Mouse (Mus musculus): ENCODE measurements around the gene Lpin2.

Gene Lpin2

GRCm38 (mm10) chr17:71182211-71182721, at the start of gene Lpin2:
TSS of gene Lpin2 (plus strand) at chr17:71182560.
- DNase-seq (ENCODE audit: low spot score in 2 of 2): no peak

GRCm38 (mm10) chr17:71132856-71133439, 49.4 kb upstream of the Lpin2 start:
- DNase-seq (ENCODE audit: low spot score in 2 of 2): no peak

- DNase-seq (ENCODE audit: low spot score in 2 of 2): no peak
Measured at GRCm38 (mm10) chr17:71134441-71134955, 47.9 kb upstream of the Lpin2 start.

DNA sequence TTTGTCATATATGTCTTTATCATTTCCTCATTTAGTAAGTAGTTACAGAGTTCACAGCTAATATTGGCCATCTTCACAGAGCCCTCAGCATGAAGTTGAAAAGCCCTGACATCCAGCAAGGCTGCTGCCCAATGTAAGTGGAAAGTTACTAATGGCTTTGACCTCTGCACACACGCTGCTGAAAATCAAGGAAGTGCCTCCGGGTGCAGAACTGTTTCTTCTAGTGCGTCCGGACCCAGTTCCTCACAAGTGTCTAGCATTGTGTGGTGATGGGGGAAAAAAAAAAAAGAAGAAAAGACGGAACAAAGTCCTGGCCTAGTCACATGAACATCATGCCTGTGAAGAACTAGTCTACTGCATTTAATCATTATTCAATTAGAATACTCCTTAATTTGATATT, 47.3 kb upstream of the Lpin2 start:
- DNase-seq (ENCODE audit: low spot score in 2 of 2): no peak

DNA sequence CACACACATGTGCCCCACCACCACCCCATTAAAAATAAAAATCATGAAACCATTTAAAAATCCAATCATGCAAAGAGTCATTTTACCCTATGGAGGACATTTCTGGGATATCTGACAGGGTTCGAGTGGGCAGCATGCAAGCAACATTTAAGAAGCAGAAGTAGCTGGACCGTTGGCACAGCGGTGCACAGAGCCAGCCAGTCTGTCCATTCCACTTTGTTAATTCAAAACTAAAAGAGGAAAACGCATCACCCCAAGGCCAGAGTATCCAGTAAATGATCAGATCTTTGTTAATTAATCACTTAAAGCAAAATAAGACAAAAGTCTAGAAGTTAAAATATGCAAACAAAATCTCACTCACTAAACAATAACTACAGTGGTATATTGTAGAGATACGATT, 46.5 kb upstream of the Lpin2 start:
- DNase-seq (ENCODE audit: low spot score in 2 of 2): no peak

DNA sequence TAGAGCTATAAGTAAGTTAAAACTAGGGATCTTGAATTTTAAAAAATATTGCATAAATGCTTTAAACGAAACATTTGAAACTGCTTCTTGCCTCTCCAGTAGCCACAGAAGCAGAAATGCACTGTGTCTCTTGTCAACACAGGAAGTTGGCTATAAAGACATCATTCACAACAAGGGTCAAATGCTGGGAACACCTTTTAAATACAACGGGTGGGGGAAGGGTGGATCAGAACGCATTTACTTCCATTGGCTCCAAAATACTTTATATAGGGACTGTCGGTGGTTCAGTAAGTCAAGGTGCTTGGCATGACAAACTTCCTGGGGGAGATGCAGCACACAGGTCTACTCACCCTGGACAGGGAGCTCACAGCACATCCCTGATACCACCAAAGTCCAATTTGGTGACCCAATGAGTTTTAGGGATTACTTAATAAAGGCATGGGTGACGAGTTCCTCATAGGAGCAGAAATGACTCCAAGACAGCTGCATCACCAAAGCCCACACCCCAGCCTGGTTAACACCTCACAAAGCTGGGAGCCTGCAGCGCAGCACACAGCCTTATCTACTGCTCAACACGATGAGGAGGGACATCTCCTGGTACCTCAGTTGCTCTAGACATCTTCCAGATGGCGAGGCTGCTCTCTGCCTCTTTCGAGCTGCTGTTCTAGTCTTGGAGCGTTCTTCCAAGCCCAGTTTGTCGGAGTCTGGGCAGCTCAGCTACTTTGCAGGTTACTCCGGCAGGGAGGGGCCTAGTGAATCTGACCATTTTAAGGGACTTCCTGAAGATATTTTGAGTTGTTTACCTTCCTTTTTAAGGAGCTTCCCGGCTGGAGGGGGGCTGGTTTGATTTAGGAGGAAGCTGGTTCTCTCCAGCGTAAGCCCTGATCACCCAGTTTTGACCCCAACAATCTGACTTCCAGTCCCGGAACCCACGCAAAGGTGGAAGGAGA, 45.7 kb upstream of the Lpin2 start:
- no peak for DNase-seq (ENCODE audit: low spot score in 2 of 2)

- DNase-seq (ENCODE audit: low spot score in 2 of 2): no peak
Measured at GRCm38 (mm10) chr17:71137334-71137721, 45.0 kb upstream of the Lpin2 start.

GRCm38 (mm10) chr17:71142068-71142467, 40.3 kb upstream of the Lpin2 start:
- no peak for DNase-seq (ENCODE audit: low spot score in 2 of 2)

DNA sequence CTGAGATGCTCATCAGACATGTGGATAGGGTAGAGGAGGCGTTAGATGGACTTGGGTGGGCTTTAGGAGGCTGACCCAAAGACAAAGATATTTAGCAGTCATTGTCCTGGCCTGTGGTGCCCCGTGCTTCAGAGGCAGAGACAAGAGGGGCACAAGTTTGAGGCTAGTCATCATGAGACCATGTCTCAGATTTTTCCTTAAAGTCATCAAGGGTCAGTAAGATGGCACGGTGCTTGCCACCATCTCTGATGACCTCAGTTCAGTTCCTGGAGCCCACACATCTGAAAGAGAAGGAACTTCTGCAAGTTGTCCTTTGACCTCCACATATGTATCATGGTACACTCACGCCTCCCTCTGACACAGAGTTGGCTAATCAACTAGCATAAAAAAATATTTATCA, 39.2 kb upstream of the Lpin2 start:
- no peak for DNase-seq (ENCODE audit: low spot score in 2 of 2)

DNA sequence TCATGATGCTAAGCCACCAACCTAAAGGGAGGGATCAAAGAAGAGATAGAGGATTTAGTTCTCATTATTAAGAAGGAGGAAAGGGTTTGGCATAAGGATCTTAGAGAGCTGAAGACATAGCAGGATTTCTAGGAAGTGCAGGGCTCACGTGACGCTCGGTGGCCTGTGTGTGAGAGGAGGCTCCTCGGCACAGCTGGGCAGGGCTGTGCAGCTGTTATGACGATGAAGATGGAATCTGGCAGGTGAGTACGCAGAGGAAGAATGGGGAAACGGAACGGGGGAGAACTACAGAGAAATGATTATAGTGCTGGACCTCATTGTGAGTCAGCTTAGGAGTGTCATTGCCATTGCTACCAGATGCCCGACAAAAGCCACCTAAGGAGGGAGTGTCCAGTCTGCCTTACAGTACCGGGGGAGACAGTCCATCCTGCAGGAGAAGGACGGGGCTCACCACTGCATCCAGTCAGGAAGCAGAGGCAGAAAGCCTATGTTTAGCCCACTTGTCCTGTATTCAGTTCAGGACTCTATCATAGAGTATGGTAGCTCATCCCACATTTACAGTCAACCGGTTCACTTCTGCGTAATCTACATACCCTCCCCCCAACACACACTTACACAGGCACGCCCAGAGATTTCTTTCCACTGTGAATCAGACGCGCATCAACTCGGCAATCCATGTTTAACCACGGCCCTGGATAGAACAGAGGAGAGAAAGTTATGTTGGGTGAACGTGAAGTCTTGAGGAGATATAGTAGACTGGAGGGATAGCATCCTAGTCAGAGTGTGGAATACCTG, 37.8 kb upstream of the Lpin2 start:
- DNase-seq (ENCODE audit: low spot score in 2 of 2): no peak

GRCm38 (mm10) chr17:71145248-71145961, 37.0 kb upstream of the Lpin2 start:
- DNase-seq (ENCODE audit: low spot score in 2 of 2): no peak

DNA sequence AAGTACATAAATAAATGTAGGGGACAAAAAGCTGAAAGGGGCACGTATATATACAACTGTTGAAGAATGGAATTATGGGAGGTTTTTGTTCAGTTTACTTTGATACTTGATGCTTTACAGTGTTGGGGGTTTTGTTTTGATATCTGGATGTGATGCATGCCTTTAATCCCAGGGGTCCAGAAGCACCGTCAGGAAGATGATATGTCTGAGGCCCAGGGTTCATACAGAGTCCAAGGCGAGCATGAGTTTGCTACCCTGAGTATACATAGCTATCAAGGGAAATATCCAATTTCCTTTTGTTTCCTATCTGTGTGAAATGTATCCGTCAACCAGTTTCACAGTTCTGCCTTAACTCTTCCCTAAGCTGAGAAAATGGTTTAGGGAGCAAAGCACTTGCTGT, 29.0 kb upstream of the Lpin2 start:
- DNase-seq (ENCODE audit: low spot score in 2 of 2): no peak

GRCm38 (mm10) chr17:71155271-71155670, 27.1 kb upstream of the Lpin2 start:
- DNase-seq (ENCODE audit: low spot score in 2 of 2): no peak

- no peak for DNase-seq (ENCODE audit: low spot score in 2 of 2)
Measured at GRCm38 (mm10) chr17:71159152-71159567, 23.2 kb upstream of the Lpin2 start.

- no peak for DNase-seq (ENCODE audit: low spot score in 2 of 2)
Measured at GRCm38 (mm10) chr17:71159720-71160119, 22.6 kb upstream of the Lpin2 start.

- no peak for DNase-seq (ENCODE audit: low spot score in 2 of 2)
Measured at GRCm38 (mm10) chr17:71160244-71160995, 21.9 kb upstream of the Lpin2 start.

DNA sequence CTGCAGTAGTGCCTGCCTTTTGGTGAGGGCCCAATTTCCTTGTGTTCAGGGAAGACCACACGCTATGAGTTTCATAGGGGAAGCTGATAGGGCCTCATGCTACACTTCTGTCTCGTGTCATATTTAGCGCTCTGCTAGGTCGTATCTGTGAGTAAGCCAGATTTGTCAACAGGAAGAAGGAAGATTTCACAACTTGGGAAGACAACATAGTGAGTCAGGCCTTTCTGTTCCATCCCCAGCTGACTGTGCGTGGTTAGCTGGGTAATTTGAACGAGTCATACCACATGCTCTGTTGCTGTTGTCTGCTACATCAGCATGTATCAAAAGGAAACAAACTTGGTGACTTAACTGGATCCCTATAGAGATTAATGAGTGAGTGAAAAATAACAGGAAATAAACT, 17.4 kb upstream of the Lpin2 start:
- DNase-seq (ENCODE audit: low spot score in 2 of 2): peak; percentile 47 to 54

DNA sequence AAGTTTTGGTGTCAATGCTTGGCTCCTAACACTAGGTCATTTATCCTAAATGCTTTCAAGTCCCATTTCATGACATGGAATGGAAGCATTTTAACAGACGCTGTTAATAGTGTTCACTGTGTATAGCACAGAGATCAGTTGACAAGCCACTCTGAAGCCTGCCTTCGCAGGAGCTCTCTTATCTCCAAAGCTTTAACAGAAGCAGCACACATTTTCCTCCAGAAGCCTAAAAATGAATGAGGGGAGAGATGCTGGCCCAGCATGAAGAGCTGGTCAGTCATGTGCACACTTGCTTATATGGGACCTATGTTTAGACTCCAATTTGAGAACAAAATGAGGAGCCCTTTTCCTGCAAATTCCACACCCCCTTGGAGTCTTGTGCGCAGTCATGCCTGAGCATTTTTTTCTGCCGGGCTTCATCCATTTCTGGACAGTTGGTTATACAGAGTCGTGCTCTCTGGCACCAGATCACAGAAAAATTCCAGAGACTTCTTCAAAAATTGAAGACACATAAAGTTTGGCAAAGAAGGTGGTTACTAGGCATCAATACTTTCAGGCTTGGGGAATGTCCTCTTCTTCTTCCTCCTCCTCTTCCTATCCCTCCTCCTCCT, 14.1 kb upstream of the Lpin2 start:
- no peak for DNase-seq (ENCODE audit: low spot score in 2 of 2)

GRCm38 (mm10) chr17:71168846-71169245, 13.5 kb upstream of the Lpin2 start:
- DNase-seq (ENCODE audit: low spot score in 2 of 2): peak; percentile 60 to 68

DNA sequence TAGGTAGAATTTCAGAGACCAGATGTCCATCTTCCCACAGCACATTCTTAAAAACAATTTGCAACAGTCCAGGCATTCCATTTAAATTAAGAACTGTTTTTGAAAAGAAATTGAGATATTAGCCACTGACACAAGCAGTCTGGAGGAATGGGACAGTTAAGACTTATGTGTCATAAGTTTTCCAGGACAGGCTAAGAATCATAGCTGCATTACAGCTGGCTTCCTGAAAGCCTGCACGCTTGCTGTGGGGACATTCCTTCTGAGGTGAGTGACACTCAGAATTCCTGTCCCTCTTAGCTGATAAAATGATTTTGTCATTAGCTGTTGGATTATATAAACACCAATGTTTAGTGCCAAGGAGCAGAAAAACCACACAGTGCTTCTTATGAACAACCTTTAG, 12.7 kb upstream of the Lpin2 start:
- no peak for DNase-seq (ENCODE audit: low spot score in 2 of 2)

Measured in right cerebral cortex, adult 2 months (tissue).